Mouse (Mus musculus) heart, adult 2 months (tissue): ENCODE data around the gene Foxo3.
A peak's percentile ranks its signal among the peaks of the same experiment; 100 is the strongest.

Source experiments
- CTCF ChIP-seq: fragments of 200-600 bp; IDR thresholded peaks from 2 replicates; pipeline ENCODE4 v1.8.1; 2022; ENCODE audit warnings: antibody characterized with exemption, mild to moderate bottlenecking, moderate library complexity
- POLR2A ChIP-seq: fragments of 200-500 bp; IDR thresholded peaks from 2 replicates; pipeline ENCODE4 v1.6.1; 2011; ENCODE audit warnings: mild to moderate bottlenecking, low read depth, low read length, control low read depth; ENCODE audit not compliant: insufficient read depth

GRCm38 (mm10) chr10:42291360-42291759, 14.8 kb upstream of the Foxo3 start:
- peak; percentile 72 for TF ChIP-seq CTCF
- no peak for TF ChIP-seq POLR2A
